Mouse (Mus musculus): Measurements from ENCODE around the gene Alkbh5.
"Not testable (repeated sequence)": the region's sequence is repeated elsewhere in the genome, so short reads cannot be mapped to it uniquely, and the experiment has no call there.

The Alkbh5 gene

DNA sequence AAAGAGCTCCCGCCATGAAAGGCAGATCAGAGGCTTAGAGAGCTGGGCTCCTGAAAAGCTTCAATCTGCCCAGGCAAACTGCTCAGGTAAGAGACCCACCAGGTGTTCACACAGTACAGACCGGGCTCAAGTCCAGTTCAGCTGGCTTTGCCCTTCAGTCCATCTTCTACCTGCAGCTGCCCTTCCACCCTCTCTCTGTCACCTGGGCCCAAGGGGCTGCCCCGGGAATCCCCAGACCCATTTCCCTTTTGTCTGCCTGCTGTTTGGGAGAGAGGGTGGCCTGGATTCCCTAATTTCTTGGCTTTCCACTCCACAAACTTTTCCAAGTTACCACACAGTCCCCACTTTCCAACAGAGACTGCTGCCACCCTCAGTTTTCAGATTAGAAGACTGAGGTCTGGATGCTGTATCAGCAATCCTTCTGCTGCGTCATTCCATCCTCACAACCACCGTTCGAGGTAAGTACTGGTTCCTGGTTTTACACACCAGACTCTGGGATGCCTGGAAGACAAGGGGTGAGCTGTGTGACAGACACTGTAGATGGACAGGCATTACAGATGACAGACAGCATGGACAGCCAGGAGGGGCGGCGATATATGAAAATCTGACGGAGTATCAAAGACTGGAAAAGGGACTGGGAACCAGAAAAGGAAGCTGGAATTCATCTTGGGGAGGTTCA, at the start of gene Alkbh5:
Gene Alkbh5, plus strand, starts transcription at position 202 of the 679 bp plus-strand sequence.
- peak; percentile 50 for DNase-seq

DNA sequence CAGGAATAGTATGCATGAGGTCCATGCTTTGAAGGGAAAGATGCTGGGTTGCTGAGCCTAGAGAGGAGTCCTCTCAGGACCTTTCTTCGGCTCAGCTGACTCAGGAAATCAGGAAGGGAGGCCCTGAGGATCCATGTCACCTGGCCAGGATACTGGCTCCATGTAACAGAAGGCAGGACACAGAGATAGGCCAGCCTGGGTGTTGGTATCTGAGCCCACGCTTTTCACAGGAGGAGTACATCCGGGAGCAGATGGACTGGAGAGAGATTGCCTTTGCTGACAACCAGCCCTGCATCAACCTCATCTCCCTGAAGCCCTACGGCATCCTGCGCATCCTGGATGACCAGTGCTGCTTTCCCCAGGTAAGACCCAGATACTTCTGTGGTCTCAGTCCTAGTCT, 43.5 kb upstream of the Alkbh5 start:
- no peak for DNase-seq

DNA sequence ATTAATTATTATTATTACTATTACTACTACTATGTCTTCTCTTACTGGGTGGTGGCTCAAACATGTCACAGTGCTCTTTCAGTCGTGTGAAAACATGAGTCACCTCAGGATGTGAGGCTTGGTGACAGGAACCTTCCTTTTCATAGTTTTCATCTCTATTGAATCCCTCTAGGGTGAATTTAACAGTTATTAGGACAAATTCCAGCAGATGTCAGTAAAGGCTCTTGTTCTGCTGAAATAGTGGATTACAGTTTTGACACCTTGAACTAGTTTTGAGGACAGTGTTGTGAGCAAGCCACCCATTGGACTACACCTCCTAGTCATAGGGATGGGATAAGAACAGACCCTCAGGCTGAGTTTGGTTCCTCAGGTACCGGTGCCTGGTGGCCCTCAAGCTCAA, 40.5 kb upstream of the Alkbh5 start:
- DNase-seq = no peak

GRCm38 (mm10) chr11:60507281-60507680, 28.9 kb upstream of the Alkbh5 start:
- DNase-seq = no peak

- peak; percentile 23 for DNase-seq
These were observed 27.2 kb upstream of the Alkbh5 start for GRCm38 (mm10) chr11:60508950-60509349.

GRCm38 (mm10) chr11:60509500-60509899, 26.7 kb upstream of the Alkbh5 start:
- peak; percentile 47 for DNase-seq

- DNase-seq = no peak
These were observed 24.3 kb upstream of the Alkbh5 start for GRCm38 (mm10) chr11:60511893-60512292.

DNA sequence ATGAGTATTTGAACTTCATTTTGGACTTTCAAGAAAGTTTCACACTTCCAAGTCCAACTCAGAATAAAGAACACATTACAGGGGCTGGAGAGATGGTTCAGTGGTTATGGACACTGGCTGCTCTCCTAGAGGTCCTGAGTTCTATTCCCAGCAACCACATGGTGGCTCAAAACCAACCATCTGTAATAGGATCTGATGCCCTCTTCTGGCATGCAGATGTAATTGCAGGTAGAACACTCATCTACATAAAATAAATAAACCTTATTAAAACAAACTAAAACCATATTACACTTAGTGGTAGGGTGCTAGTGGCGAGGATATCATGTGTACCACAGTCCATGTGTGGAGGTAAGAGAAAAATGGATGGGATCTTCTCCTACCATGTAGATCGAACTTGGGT, 23.7 kb upstream of the Alkbh5 start:
- DNase-seq = no peak

DNA sequence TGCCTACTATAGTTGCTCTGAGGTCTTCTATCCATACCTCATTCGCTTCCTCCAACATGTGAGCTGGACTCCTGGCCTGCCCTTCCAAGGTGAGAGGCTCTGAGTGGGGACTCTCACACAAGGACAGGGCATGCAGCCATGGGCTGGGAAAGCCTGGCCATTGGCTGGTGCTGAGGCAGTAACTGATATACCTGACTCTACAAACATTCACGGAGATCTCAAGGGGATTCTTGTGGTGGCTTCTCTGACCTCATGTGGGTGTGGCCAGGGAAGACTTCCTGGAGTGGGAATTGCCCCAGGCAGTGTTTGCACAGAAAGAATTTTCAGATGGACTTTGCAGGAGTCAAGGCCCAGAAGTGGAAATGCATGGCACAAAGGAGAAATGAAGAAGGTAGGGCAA, 21.2 kb upstream of the Alkbh5 start:
- DNase-seq = no peak

DNA sequence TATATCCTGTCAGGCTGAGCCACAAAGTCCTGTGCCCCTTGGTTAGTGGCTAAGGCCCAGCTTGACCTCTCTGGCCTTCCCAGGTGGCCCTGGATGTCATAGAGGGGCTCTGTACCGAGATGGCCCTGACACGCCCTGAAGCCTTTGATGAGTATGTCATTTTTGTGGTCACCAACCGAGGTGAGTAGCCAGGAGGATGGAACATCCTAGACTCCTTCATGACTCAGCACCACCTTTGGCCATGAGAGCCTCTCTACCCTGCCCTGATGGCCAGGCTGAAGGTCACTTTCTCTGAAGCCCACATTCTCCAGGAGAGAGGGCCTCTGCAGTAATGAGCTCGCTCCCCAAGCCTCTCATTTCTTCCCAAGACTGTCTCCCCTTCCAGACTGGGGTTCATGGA, 17.9 kb upstream of the Alkbh5 start:
- DNase-seq = no peak

- no peak for DNase-seq
These were observed 14.2 kb upstream of the Alkbh5 start for GRCm38 (mm10) chr11:60522027-60522426.

- no peak for DNase-seq
These were observed 13.4 kb upstream of the Alkbh5 start for GRCm38 (mm10) chr11:60522661-60523365.

- DNase-seq = no peak
These were observed 9.7 kb upstream of the Alkbh5 start for GRCm38 (mm10) chr11:60526461-60526860.

- no peak for DNase-seq
These were observed 505 bp upstream of the Alkbh5 start for GRCm38 (mm10) chr11:60535676-60536075.

- DNase-seq = peak; percentile 95
These were observed 782 bp downstream of the Alkbh5 start for GRCm38 (mm10) chr11:60536859-60537467.

- peak; percentile 100 for DNase-seq
These were observed 1.5 kb downstream of the Alkbh5 start for GRCm38 (mm10) chr11:60537468-60538347.

- peak; percentile 44 for DNase-seq
These were observed 2.4 kb downstream of the Alkbh5 start for GRCm38 (mm10) chr11:60538371-60539281.

DNA sequence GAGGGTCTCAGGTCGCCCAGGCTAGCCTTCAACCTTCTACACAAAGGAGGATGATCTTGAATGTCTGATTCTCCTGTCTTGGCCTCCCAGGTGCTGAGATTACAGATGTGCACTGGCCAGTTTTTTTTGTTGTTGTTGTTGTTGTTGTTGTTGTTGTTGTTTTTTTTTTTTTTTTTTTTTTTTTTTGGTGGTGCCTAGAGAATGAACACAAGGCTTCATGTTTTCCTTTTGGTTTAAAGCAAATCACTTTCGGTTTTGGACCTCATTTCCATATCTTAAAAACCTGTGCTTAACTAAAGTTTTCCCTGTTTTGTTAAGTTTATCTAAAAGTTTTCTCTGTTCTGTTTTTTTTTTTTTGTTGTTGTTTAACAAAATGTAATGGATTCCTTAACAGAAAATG, 3.4 kb downstream of the Alkbh5 start:
- no peak for DNase-seq

GRCm38 (mm10) chr11:60540002-60540610, 3.9 kb downstream of the Alkbh5 start:
- DNase-seq = no peak

DNA sequence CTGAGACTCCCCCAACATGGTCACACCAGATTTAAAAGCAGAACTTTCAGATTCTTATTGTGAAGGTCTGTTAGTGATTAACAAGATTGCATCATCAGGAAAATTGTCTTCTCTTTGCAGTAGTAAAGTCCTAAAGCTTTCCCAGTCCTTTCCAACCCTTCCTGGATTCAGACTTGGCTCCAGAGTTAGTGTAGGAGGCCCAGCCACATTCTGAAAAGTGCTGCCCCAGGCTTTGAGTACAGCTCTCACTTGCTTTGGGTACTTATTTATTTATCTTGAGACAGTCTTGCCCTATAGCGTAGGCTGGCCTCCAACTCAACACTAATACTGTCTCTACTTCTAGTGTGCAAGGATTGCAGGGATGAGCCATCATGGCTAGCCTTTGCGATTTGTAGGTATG, 4.6 kb downstream of the Alkbh5 start:
- DNase-seq = no peak

DNA sequence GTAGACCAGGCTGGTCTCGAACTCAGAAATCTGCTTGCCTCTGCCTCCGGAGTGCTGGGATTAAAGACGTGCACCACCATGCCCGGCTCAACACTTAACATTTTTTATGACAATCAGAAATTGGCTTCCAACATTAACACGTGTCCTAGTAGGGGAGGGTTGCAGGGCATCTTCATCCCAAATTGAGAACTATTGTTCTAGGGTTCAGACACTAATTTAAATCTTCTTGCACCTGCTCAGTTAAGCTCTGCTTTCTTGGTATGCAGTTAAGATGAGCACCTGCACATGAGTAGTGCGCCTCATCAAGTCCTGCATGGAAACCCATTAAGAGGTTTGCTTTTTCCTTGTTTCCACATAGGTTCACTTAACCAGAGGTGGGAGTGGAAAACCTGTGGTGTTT, 5.7 kb downstream of the Alkbh5 start:
- no peak for DNase-seq

GRCm38 (mm10) chr11:60543211-60543610, 7.0 kb downstream of the Alkbh5 start:
- DNase-seq = not testable (repeated sequence)
